Mouse (Mus musculus) C3H10T1/2 (cell line): ENCODE results near the gene Guca2a. TPM values are rescaled to one million over a fixed set of nuclear protein-coding genes. Genes with fewer than 3 reads are reported as not detected.

Source experiments
- polyA plus RNA-seq, 2 experiments: library from polyadenylated mRNA; unstranded; fragments of >200 nt; fragmentation: generic; extraction: Trizol; gene quantifications; one replicate each; pipeline ENCODE4 v1.2.1; 2012; ENCODE audit warnings: missing spikeins in 2 of 2

Guca2a gene
- under 1 TPM in 1 of 2 experiments, not detected in 1; 0.23 TPM for polyA plus RNA-seq

DNA sequence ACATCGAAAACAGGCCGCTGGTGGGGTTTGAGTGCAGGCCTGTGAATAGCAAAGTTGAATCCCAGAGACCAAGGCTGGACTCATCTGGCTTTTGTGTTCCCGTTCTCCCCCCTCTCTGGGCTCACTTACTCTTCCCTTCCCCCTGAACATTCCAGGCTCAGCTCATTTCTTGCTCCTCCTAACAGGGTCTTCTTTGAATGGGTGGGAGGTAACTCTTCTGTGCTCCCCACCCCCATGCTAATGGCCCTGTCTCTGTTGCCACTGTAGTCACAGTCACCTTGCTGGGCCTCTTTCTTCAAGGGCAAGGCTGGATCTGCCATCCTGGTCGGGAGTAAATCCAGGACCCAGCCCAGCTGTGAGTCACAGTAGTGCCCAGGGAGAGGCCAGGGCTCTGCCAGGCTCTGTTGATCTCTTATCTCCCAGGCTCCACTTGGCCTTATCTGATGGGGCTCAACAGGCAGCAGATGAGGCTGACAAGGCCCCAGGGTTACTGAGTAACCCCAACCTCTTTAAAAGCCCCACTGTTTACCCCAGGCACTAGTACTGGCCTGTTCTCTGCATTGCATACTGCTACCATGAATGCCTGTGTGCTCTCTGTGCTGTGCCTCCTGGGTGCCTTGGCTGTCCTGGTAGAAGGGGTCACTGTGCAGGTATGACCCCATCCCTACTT lies at the start of gene Guca2a:
Guca2a (plus strand) TSS at position 529 of the 670 bp plus-strand sequence.

DNA sequence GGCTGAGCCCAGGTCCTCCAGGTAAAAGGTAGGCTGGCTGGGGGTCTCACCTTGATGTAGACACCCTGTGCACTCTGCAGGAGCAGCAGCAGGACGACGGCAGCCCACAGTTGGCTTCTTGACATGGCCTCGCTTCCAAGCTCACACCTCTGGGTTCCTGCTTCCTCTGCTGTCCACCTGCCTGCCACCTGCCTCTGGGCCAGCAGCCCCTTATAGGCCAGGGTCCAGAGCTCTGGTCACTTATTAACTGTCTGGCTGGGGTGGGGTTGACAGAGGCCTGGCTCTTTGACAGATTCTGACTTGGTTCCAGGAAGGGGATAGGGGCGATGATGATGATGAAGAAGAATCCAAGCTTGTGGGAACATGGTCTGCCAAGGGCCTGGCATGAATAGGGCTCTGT lies 21.2 kb downstream of the Guca2a start, which contains the start of gene Guca2b:
Guca2b (minus strand) TSS at position 224 of the 400 bp plus-strand sequence.

Other genes starting within 250 kb of the Guca2a start
- under 1 TPM in 1 of 2 experiments, not detected in 1; 0.12 TPM for gene Ccdc30, start 222.2 kb upstream of the Guca2a start, polyA plus RNA-seq
- gene Ppcs, start 215.3 kb upstream of the Guca2a start, polyA plus RNA-seq: 10 to 100 TPM in 1 of 2 experiments, 1 to 10 TPM in 1; 7.8 to 15.0 TPM
- gene Zmynd12, start 214.9 kb upstream of the Guca2a start, polyA plus RNA-seq: under 1 TPM in 1 of 2 experiments, not detected in 1; 0.06 TPM
- not detected for gene Rimkla, start 145.1 kb upstream of the Guca2a start, polyA plus RNA-seq
- 1 to 10 TPM in 1 of 2 experiments, under 1 TPM in 1; 0.60 to 7.4 TPM for gene Foxj3, start 100.7 kb upstream of the Guca2a start, polyA plus RNA-seq
- gene Frg2f1, start 98.2 kb upstream of the Guca2a start, polyA plus RNA-seq: 1 to 10 TPM in 1 of 2 experiments, under 1 TPM in 1; 0.57 to 4.1 TPM
- gene Guca2b, start 21.2 kb downstream of the Guca2a start, polyA plus RNA-seq: under 1 TPM in 1 of 2 experiments, not detected in 1; 0.09 TPM
- gene Hivep3, start 96.1 kb downstream of the Guca2a start, polyA plus RNA-seq: under 1 TPM; 0.50 to 0.93 TPM